Mouse (Mus musculus) stomach, embryonic 14.5 days (tissue): ENCODE data around the gene Tcp11l1. TPM values are rescaled to one million over a fixed set of nuclear protein-coding genes. Genes with fewer than 3 reads are reported as not detected.
A peak's percentile ranks its signal among the peaks of the same experiment; 100 is the strongest.

ENCODE experiments used
- ATAC-seq: fragments of 200-750 bp; cut with Nextera tagmentation; 2 replicates; pipeline ENCODE4 v1.8.0; 2017; ENCODE audit warnings: low read depth, moderate TSS enrichment; ENCODE audit not compliant: insufficient number of reproducible peaks, insufficient read depth, low FRiP score
- H3K27ac ChIP-seq: fragments of 300-500 bp; sonication (generic); 2 replicates; pipeline ENCODE4 v1.5.1; 2014; ENCODE audit warnings: mild to moderate bottlenecking, low read length, moderate library complexity, mixed read lengths
- H3K27me3 ChIP-seq: fragments of 300-500 bp; sonication (generic); 2 replicates; pipeline ENCODE4 v1.6.1; 2014; ENCODE audit warnings: low read length, control low read depth, mixed read lengths; ENCODE audit not compliant: control insufficient read depth, insufficient read depth
- H3K36me3 ChIP-seq: fragments of 300-500 bp; sonication (generic); 2 replicates; pipeline ENCODE4 v1.6.1; 2014; ENCODE audit warnings: mild to moderate bottlenecking, control low read depth, low read length, moderate library complexity, mixed read lengths; ENCODE audit not compliant: control insufficient read depth, insufficient read depth
- H3K4me1 ChIP-seq: fragments of 300-500 bp; sonication (generic); 2 replicates; pipeline ENCODE4 v1.6.1; 2014; ENCODE audit warnings: low read length, control low read depth, mixed read lengths; ENCODE audit not compliant: control insufficient read depth, insufficient read depth
- H3K4me2 ChIP-seq: fragments of 300-500 bp; sonication (generic); replicated peaks from 2 replicates; pipeline ENCODE4 v1.6.1; 2014; ENCODE audit warnings: low read depth, low read length, control low read depth
- H3K4me3 ChIP-seq: fragments of 300-500 bp; sonication (generic); 2 replicates; pipeline ENCODE4 v1.5.1; 2014; ENCODE audit warnings: low read depth, low read length, control low read depth
- H3K9ac ChIP-seq: fragments of 300-500 bp; sonication (generic); replicated peaks from 2 replicates; pipeline ENCODE4 v1.6.1; 2014; ENCODE audit warnings: low read depth, mild to moderate bottlenecking, control low read depth, low read length, moderate library complexity, mixed read lengths
- H3K9me3 ChIP-seq: fragments of 300-500 bp; sonication (generic); 2 replicates; pipeline ENCODE4 v1.6.1; 2016; ENCODE audit warnings: low read depth, low read length, control low read depth; ENCODE audit not compliant: control insufficient read depth
- WGBS: fragments of 180-500 bp; shearing (Covaris S2); extraction: QIAGEN DNeasy Blood & Tissue Kit; methylation state at CpG from one replicate; pipeline ENCODE4 v1.1.7; 2014; 5-methylcytosine and 5-hydroxymethylcytosine counted together
- polyA plus RNA-seq: library from polyadenylated mRNA; unstranded; fragments of >200 nt; fragmentation: Nextera tagmentation; extraction: Ambion mirVana; gene quantifications from 2 replicates; pipeline ENCODE4 v1.2.1, GENCODE M21; 2014

Gene Tcp11l1
- polyA plus RNA-seq, 1 experiment from 2014 or later = 55.2 TPM

DNA sequence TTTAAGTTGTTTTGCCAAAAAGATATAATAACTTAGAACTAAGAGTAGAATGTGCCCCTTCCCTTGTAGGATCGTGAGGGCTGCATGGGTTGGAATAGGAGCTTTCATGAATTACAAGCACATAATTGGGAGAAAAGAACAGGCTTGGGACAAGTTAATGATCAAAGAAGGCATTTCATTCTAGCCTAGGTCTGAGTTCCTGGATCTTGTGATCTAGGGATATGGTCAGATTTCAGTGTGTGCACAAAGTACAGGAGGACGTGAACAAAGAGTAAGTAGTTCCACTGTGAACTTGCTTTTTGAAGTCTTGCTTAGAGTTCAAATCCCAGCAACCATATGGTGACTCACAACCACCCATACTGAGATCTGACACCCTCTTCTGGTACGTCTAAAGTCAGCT is 34.6 kb downstream of the Tcp11l1 start:
- Histone ChIP-seq H3K27ac (no peak overlapping the region), H3K36me3 (no peaks in the 10 kb centered on the region), H3K4me3 (no peak overlapping the region), H3K9me3 (no peaks in the 10 kb centered on the region), H3K4me2 (no peak overlapping the region), H3K9ac (no peak overlapping the region), H3K4me1 (no peaks in the 10 kb centered on the region), H3K27me3 (no peaks in the 10 kb centered on the region)
- ATAC-seq = no peak
- 82% methylated on average over 3 of the region's 3 CpGs for WGBS

DNA sequence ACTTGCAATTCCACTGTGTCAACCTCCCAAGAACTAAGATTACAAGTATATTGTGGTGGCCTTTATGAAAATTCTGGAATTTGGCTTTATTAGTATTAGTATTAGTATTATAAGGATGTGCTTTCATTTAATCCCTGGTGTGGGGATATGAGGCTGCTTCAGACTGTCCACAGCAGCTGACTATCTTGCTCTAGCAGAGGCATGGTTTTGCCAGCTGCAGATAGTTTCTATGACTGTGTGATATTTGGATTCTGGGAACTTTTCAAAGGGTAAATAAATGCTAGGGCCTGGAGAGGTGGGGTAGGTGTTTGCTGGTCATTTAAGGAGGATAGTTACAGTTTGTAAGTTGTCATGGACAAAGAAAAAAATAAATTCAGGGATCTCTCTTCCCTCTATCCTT is 40.2 kb downstream of the Tcp11l1 start:
- H3K4me1 ChIP-seq = no peaks in the 10 kb centered on the region
- no peak overlapping the region for H3K9ac ChIP-seq
- H3K36me3 ChIP-seq = no peaks in the 10 kb centered on the region
- no peak overlapping the region for H3K4me2 ChIP-seq
- no peaks in the 10 kb centered on the region for H3K9me3 ChIP-seq
- no peak for ATAC-seq
- no peak overlapping the region for H3K4me3 ChIP-seq
- H3K27ac ChIP-seq = no peak overlapping the region
- no peaks in the 10 kb centered on the region for H3K27me3 ChIP-seq

DNA sequence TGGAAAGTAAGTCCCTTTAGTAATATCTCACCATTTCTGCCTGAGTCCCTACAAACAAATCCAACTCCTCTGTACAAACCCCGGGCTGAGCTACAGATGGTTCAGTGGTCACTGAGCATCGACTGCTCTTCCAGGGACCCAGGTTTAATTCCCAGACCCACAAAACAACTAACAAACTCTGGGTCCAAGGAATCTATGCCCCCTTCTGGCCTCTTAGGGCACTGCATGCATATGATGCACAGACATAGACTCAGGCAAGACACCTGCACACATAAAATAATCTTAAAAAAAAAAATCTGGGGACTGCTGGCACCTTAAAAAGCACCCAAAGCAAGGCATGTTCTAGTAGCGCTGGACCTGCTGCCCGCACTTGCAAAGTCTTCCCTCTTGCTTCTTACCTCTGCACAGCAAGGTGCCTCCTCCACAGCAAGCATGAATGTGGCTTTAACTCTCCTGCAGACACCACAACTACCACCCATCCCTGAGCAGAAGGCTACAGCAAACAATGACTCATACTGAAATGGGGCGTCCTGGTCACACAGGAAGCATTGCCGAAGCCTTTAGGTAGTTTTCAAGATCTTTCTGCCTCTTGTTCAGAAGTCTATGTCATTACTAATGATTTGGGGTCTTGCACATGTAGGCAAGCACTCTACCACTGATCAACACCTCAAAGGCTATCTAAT is 42.7 kb downstream of the Tcp11l1 start:
- Histone ChIP-seq H3K36me3 (peaks cover 18% of the 10 kb centered on the region), H3K9ac (no peak overlapping the region), H3K4me2 (no peak overlapping the region), H3K27ac (no peak overlapping the region), H3K9me3 (no peaks in the 10 kb centered on the region), H3K4me1 (no peaks in the 10 kb centered on the region), H3K27me3 (no peaks in the 10 kb centered on the region), H3K4me3 (no peak overlapping the region)
- 78% methylated on average over 6 of the region's 6 CpGs for WGBS
- no peak for ATAC-seq

DNA sequence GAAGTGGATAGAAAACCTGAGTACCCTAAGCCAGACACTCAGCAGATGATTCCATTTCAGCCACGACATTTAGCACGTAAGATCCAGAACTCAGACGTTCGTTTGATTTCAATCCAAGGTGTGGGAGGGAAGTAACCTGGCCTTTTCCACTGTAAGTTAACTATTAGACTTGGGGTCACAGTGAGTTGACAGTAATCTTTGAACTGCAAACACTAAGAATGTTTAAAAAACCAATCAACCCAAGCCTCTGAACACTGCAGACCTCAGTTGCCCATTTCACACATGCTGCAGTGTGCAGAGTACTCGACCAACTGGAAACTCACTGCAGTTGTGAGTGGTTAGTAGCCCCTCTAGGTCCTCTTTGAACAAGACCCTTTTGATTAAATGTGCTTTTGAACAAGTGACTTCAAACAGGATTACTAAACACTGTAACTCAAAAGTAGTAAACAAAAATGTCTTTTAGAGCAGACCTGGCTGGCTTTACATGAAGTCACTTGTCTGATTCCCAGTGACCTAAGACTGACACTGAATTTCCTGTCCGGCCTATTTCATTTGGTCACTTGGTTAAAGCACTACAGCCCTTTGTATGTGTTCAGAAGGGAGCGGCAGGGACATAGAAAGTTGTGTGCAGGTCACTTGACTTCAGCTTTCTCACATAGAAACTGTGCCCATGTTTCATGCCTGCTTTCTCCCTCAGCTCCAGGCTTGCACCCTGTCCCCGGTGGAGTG is 48.4 kb downstream of the Tcp11l1 start:
- 0 out of 2 replicates have a peak, but pooled peaks have one; percentile 37 for ATAC-seq
- H3K4me1 ChIP-seq = no peaks in the 10 kb centered on the region
- no peak overlapping the region for H3K4me2 ChIP-seq
- H3K36me3 ChIP-seq = peaks cover 26% of the 10 kb centered on the region
- H3K4me3 ChIP-seq = no peak overlapping the region
- WGBS = 78% methylated on average over 8 of the region's 8 CpGs
- H3K9me3 ChIP-seq = no peaks in the 10 kb centered on the region
- no peak overlapping the region for H3K27ac ChIP-seq
- no peak overlapping the region for H3K9ac ChIP-seq
- H3K27me3 ChIP-seq = no peaks in the 10 kb centered on the region

DNA sequence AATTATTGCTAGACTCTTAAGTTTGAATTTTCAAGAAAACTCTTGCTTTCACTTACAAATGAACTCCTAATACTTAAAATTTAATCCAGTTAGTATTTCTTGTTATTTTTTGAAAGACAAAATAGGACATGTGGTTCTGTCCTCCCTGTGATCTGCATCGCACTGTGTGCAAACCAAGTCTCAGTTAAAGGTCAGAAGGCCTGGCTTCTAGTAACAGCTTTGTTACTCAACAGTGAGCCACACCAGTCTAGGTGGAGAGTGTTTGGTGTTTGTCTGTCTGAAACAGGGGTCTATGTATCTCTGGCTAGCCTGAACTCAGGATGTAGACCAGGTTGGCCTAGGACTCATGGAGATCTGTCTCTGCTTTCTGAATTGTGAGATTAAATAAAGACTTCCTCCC is 53.3 kb downstream of the Tcp11l1 start:
- Histone ChIP-seq H3K4me3 (no peak overlapping the region), H3K9me3 (no peaks in the 10 kb centered on the region), H3K27ac (no peak overlapping the region), H3K36me3 (peaks cover 34% of the 10 kb centered on the region), H3K9ac (no peak overlapping the region), H3K4me2 (no peak overlapping the region), H3K4me1 (no peaks in the 10 kb centered on the region), H3K27me3 (no peaks in the 10 kb centered on the region)
- WGBS = 85% methylated on average over 1 of the region's 1 CpGs
- ATAC-seq = no peak

DNA sequence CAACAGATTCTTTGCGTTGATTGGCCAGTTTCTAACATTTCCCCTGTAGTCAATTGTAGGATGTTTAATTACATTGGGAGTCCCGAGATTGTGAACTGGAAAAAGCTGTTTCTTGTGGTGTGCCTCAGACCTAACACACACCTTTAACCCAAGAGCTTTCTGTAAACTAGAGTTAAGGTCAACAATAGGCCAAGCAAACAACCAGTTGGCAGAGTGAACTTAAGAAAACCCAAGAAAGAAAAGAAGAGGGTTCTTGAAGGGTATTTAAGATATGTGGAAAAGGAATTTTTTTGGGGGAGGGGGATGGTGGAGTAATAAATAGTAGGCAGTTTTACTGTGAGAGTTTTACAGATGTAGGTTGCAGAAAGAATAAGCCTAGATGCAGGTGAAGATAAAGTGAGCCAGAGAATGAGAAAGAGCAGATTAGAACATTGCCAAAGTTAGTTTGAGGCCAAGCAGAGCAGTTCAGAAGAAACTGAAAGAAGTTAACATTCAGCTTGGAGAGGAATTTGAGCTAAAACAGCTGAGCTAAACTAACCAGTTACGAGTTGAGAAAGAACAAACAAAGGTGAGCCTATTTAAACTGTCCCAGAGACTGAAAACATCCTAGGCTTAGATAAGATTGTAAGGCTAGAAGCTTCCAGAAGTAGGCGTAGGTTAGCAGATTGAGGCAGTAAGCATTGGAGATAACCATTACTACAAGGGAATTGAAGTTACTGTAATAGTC is 95.8 kb downstream of the Tcp11l1 start:
- Histone ChIP-seq H3K4me3 (no peak overlapping the region), H3K9ac (no peak overlapping the region), H3K36me3 (no peaks in the 10 kb centered on the region), H3K27me3 (no peaks in the 10 kb centered on the region), H3K27ac (no peak overlapping the region), H3K4me2 (no peak overlapping the region), H3K4me1 (no peaks in the 10 kb centered on the region), H3K9me3 (no peaks in the 10 kb centered on the region)
- 74% methylated on average over 4 of the region's 4 CpGs for WGBS
- no peak for ATAC-seq

DNA sequence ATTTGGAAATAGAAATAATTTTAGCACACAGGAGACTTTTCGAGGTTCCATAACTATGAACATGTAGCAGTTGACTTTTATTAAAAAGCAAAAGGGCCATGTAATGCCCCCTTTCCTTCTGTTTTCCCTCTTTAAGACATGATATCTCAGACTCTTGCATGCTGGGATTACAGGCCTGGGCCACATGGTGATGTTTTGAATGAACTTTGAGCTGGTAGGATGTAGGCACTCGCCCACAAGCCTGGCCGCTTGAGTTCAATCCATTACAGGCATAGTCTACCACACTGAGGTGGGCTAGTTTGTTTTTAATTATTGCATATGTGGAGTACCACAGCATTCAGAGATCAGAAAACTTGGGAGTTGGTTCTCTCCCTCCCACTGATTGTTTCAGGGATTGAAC is 97.2 kb downstream of the Tcp11l1 start:
- no peaks in the 10 kb centered on the region for H3K27me3 ChIP-seq
- no peaks in the 10 kb centered on the region for H3K9me3 ChIP-seq
- ATAC-seq = no peak
- no peak overlapping the region for H3K4me2 ChIP-seq
- 0 out of 2 replicates have a peak, but pooled peaks cover 2% of the 10 kb centered on the region for H3K36me3 ChIP-seq
- no peak overlapping the region for H3K9ac ChIP-seq
- H3K4me3 ChIP-seq = no peak overlapping the region
- no peak overlapping the region for H3K27ac ChIP-seq
- H3K4me1 ChIP-seq = no peaks in the 10 kb centered on the region
- 93% methylated on average over 3 of the region's 3 CpGs for WGBS
